Mouse (Mus musculus) thymus, postnatal 10 days (tissue): Measurements from ENCODE around the gene Olfr818.
"Not testable (repeated sequence)": the region's sequence is repeated elsewhere in the genome, so short reads cannot be mapped to it uniquely, and the experiment has no call there.

ENCODE experiments used
- DNase-seq, 2 experiments: peaks; one replicate each; pipeline ENCODE4 v3.0.0; 2021; ENCODE audit warnings: low spot score in 2 of 2

The Olfr818 gene

DNA sequence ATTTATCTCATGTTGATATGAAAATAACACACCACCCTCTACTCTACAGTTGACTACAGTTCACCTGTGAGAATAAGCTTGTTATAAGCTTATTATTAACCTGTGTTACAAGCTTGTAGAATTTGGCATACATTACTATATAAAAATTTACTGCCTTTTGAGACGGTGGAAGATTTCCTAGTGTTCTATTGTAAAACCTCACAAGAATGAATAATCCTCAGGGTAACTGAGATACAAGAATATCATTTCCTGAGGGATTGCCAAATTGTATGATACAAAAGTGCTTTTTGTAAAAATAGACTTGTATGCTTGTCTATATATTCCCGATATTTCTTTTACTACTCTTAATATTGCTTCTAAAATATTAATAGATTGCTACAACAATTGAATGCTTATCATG lies at the start of gene Olfr818:
Olfr818 (minus strand) TSS at position 101 of the 400 bp plus-strand sequence.
- DNase-seq = no peak

DNA sequence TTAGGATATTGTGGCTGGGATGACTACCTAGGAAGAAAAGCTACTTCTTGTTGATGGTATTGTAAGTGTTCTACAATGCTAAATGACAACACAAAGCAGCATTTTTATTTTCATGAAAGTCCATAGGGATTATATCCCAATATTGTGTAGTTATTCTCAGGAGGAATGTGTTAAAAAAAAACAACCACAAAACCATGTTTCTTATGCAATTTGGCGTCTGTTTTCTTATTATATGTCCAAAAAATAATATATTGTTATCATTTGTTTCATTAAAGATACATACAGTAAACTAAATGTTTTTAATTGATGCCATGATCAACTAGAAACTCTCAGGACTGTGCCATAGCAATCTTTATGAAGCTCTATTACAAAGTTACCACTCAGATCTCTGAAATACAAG lies 36.1 kb upstream of the Olfr818 start, which contains the start of gene Gm10310:
Gm10310 (minus strand) TSS at position 101 of the 400 bp plus-strand sequence.
- DNase-seq = not testable (repeated sequence)

DNA sequence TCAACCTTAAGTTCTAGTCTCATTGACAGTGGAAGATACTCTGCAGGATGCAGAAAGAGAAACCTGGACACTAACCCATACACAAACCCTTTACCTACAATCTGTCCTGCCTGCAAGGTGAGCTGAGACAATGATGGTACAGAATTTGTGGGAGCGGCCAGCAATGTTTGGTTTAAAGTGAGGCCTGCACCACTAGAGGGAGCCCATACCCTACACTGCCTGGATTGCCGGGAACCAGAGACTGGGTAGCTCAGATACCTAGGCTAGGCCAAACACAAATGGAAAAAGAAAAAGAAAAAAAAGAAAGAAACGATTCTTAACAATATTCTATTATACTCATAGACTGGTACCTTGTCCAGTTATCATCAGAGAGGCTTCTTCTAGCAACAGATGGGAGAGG lies 33.0 kb upstream of the Olfr818 start:
- DNase-seq = not testable (repeated sequence)

DNA sequence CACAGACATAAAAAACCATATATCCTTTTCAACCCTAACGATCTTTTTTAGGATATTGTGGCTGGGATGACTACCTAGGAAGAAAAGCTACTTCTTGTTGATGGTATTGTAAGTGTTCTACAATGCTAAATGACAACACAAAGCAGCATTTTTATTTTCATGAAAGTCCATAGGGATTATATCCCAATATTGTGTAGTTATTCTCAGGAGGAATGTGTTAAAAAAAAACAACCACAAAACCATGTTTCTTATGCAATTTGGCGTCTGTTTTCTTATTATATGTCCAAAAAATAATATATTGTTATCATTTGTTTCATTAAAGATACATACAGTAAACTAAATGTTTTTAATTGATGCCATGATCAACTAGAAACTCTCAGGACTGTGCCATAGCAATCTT lies 27.1 kb upstream of the Olfr818 start, which contains the start of gene Olfr247:
Olfr247 (minus strand) TSS at position 101 of the 400 bp plus-strand sequence.
- not testable (repeated sequence) for DNase-seq

DNA sequence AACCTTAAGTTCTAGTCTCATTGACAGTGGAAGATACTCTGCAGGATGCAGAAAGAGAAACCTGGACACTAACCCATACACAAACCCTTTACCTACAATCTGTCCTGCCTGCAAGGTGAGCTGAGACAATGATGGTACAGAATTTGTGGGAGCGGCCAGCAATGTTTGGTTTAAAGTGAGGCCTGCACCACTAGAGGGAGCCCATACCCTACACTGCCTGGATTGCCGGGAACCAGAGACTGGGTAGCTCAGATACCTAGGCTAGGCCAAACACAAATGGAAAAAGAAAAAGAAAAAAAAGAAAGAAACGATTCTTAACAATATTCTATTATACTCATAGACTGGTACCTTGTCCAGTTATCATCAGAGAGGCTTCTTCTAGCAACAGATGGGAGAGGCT lies 24.1 kb upstream of the Olfr818 start:
- DNase-seq = not testable (repeated sequence)

DNA sequence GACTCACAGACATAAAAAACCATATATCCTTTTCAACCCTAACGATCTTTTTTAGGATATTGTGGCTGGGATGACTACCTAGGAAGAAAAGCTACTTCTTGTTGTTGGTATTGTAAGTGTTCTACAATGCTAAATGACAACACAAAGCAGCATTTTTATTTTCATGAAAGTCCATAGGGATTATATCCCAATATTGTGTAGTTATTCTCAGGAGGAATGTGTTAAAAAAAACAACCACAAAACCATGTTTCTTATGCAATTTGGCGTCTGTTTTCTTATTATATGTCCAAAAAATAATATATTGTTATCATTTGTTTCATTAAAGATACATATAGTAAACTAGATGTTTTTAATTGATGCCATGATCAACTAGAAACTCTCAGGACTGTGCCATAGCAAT lies 18.3 kb upstream of the Olfr818 start, which contains the start of gene Olfr819:
Olfr819 (minus strand) TSS at position 101 of the 400 bp plus-strand sequence.
- not testable (repeated sequence) for DNase-seq

DNA sequence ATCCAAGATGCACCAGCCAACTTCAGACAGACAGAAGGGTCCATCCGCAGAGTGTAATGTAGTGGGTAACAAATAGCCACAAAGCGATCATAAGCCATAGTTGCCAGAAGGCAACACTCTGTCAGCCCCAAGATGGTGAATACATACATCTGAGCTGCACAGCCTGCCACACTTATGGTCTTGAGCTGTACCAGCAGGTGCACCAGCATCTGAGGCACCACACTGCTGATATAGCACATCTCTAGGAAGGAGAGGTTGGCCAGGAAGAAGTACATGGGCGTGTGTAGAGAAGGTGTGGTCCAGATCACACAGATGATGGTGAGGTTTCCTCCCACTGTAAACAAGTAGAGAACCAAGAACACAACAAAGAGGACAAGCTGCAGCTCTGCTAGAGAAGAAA lies 17.3 kb upstream of the Olfr818 start:
- DNase-seq = not testable (repeated sequence)

DNA sequence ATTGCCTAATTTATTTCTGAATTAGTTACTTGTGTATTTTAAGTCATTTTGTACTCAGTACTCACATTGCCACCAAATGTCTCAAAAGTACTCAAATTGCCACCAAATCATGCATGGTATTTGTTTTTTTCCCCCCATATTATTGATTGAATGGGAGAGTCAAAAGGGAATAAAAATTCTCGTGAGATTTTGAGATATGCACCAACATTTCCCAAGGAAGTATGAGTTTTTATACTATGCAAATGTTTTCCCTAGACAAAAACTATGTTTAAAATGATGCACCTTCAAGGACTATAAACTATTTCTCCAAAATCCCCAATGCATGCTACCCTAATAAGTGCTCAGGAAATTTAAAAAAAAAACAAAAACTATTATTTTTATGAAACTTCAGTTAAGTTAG lies 33.4 kb downstream of the Olfr818 start, which contains the start of gene Olfr816:
Olfr816 (minus strand) TSS at position 101 of the 400 bp plus-strand sequence.
- no peak for DNase-seq

DNA sequence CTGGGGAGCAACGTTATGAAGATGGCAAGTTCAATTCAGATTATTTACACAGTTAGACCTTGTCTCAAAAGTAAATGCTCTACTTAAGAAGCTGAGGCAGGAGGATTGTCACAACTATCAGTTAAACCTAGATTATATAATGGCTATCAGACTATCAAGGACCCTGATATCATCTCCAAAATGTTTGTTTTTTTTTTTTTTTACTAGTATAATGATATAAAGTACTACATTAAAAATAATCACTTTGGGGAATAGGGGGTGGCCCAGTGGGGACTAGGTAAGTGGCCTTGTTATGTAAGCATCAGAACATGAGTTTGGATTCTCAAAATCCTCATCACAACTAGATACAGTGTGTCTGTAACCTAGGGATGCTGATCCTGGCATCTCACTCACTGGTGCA lies 43.1 kb downstream of the Olfr818 start, which contains the start of gene Olfr815:
Olfr815 (minus strand) TSS at position 101 of the 400 bp plus-strand sequence.
- not testable (repeated sequence) for DNase-seq
